Mouse (Mus musculus): ENCODE measurements around the gene Nr2c2. TPM values are rescaled to one million over a fixed set of nuclear protein-coding genes. Genes with fewer than 3 reads are reported as not detected.
"Not testable (repeated sequence)": the region's sequence is repeated elsewhere in the genome, so short reads cannot be mapped to it uniquely, and the experiment has no call there.

Gene Nr2c2
- polyA plus RNA-seq, 2 experiments = 3.9 to 5.9 TPM

GRCm38 (mm10) chr6:92080730-92081129, 10.5 kb upstream of the Nr2c2 start:
- Histone ChIP-seq H3K9ac (replicated peaks) (no peak overlapping the region), H3K4me2 (ENCODE audit: low read depth) (no peak overlapping the region), H3K27me3 (ENCODE audit: control insufficient read depth, insufficient read depth, low read length) (no peaks in the 10 kb centered on the region), H3K4me3 (ENCODE audit: insufficient read depth in 1 of 2, low read depth in 2 of 2, low read length in 2 of 2) (no peak overlapping the region), H3K9me3 (ENCODE audit: control insufficient read depth, low read length) (no peaks in the 10 kb centered on the region), H3K36me3 (replicated peaks; ENCODE audit: control insufficient read depth, insufficient read depth, low read depth) (no peaks in the 10 kb centered on the region), H3K4me1 (replicated peaks; ENCODE audit: control insufficient read depth in 2 of 2, insufficient read depth in 2 of 2, low read length in 1 of 2) (no peaks in the 10 kb centered on the region), H3K27ac (no peak overlapping the region)
- WGBS (ENCODE audit: insufficient replicate concordance) = 66% methylated on average over 2 of the region's 2 CpGs
- no peak for ATAC-seq (ENCODE audit: insufficient read depth)
- TF ChIP-seq EP300 (IDR thresholded peaks at IDR 0.05; ENCODE audit: low read depth) = no peak
- TF ChIP-seq CTCF (IDR thresholded peaks at IDR 0.05; ENCODE audit: low read depth) = no peak
- no peak for DNase-seq (ENCODE audit: low read depth in 3 of 3, low spot score in 3 of 3)

GRCm38 (mm10) chr6:92082756-92083155, 8.4 kb upstream of the Nr2c2 start:
- ATAC-seq (ENCODE audit: insufficient read depth) (no peak), DNase-seq (ENCODE audit: low read depth in 3 of 3, low spot score in 3 of 3) (no peak)
- Histone ChIP-seq H3K9ac (replicated peaks) (no peak overlapping the region), H3K27me3 (ENCODE audit: control insufficient read depth, insufficient read depth, low read length) (no peaks in the 10 kb centered on the region), H3K4me3 (ENCODE audit: insufficient read depth in 1 of 2, low read depth in 2 of 2, low read length in 2 of 2) (no peak overlapping the region), H3K4me1 (replicated peaks; ENCODE audit: control insufficient read depth in 2 of 2, insufficient read depth in 2 of 2, low read length in 1 of 2) (no peaks in the 10 kb centered on the region), H3K4me2 (ENCODE audit: low read depth) (no peak overlapping the region), H3K36me3 (replicated peaks; ENCODE audit: control insufficient read depth, insufficient read depth, low read depth) (no peaks in the 10 kb centered on the region), H3K27ac (no peak overlapping the region), H3K9me3 (ENCODE audit: control insufficient read depth, low read length) (no peaks in the 10 kb centered on the region)
- 59% methylated on average over 4 of the region's 4 CpGs for WGBS (ENCODE audit: insufficient replicate concordance)
- TF ChIP-seq CTCF (IDR thresholded peaks at IDR 0.05; ENCODE audit: low read depth) (no peak), EP300 (IDR thresholded peaks at IDR 0.05; ENCODE audit: low read depth) (no peak)

DNA sequence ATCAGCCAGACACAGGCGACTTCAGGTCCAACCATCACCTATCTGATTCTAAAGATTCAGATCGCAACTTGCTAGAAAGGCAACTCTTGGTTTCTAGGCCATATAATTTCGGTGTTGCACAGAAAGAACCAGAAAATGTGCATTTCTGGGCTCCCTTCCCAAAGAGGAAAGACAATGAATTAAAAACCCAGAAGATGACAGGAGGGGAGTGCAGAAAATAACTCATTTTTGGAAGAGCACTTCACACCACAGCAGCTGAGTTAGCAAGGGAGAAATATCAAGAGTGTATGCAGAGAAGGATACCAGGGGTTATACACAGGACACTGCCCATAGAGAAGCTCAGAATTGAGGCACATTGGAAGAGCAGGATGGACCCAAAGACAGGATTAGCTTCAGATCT, 6.3 kb upstream of the Nr2c2 start:
- Histone ChIP-seq H3K9ac (replicated peaks) (no peak overlapping the region), H3K27ac (no peak overlapping the region), H3K36me3 (replicated peaks; ENCODE audit: control insufficient read depth, insufficient read depth, low read depth) (no peaks in the 10 kb centered on the region), H3K27me3 (ENCODE audit: control insufficient read depth, insufficient read depth, low read length) (no peaks in the 10 kb centered on the region), H3K4me1 (replicated peaks; ENCODE audit: control insufficient read depth in 2 of 2, insufficient read depth in 2 of 2, low read length in 1 of 2) (no peaks in the 10 kb centered on the region; a peak in 1 of 4 replicates), H3K4me2 (ENCODE audit: low read depth) (no peak overlapping the region), H3K4me3 (ENCODE audit: insufficient read depth in 1 of 2, low read depth in 2 of 2, low read length in 2 of 2) (no peak overlapping the region), H3K9me3 (ENCODE audit: control insufficient read depth, low read length) (no peaks in the 10 kb centered on the region)
- DNase-seq (ENCODE audit: low read depth in 3 of 3, low spot score in 3 of 3) (no peak), ATAC-seq (ENCODE audit: insufficient read depth) (no peak)
- TF ChIP-seq CTCF (IDR thresholded peaks at IDR 0.05; ENCODE audit: low read depth) (no peak), EP300 (IDR thresholded peaks at IDR 0.05; ENCODE audit: low read depth) (no peak)
- WGBS (ENCODE audit: insufficient replicate concordance) = 52% methylated on average over 3 of the region's 3 CpGs

DNA sequence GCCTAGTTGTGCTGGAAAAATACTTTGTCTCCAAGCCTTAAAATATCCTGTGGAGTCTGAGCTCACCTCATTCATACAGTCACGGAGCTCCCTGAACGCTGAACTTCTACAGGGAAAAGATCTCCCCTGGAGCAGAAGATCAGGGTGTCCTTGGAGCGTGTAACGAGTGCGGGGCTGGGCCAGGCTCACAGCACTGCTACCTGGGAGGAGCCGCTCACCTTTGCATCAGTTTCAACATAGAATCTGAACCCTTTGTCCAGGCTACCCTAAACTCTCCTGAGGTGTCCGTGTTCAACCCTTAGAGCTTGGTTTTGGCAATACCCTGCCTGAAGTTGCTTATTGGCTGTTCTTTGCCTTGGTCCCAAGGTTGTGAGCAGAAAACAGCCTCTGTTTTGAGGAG, 2.0 kb upstream of the Nr2c2 start:
- ATAC-seq (ENCODE audit: insufficient read depth); H3K9ac ChIP-seq (replicated peaks); H3K36me3 ChIP-seq (replicated peaks; ENCODE audit: control insufficient read depth, insufficient read depth, low read depth); DNase-seq (ENCODE audit: low read depth in 3 of 3, low spot score in 3 of 3); H3K27ac ChIP-seq; H3K4me2 ChIP-seq (ENCODE audit: low read depth); H3K27me3 ChIP-seq (ENCODE audit: control insufficient read depth, insufficient read depth, low read length); H3K4me3 ChIP-seq (ENCODE audit: insufficient read depth in 1 of 2, low read depth in 2 of 2, low read length in 2 of 2); H3K9me3 ChIP-seq (ENCODE audit: control insufficient read depth, low read length): not testable (repeated sequence)
- H3K4me1 ChIP-seq (replicated peaks; ENCODE audit: control insufficient read depth in 2 of 2, insufficient read depth in 2 of 2, low read length in 1 of 2) = peaks cover 13 to 16% of the 10 kb centered on the region in 2 experiments
- WGBS (ENCODE audit: insufficient replicate concordance) = 78% methylated on average over 7 of the region's 7 CpGs

DNA sequence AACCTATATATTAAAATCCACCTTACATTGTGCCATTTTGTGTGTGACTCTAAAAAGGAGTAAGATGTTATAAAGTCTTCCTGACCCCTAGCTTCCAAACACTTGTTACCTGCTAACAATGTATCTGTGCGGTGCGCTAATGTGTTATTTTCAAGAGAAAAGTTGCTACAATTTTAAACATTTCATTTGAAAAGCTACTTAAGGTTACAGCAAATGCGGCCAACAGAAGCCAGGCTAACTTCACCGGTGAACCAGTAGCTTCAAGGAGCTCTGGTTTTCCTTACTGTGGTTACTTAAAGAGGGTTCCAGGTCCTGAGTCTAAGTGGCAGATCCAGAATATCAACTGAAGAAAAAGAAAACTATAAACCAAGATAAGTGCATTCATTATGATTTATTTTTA, 1.2 kb upstream of the Nr2c2 start:
- H3K36me3 ChIP-seq (replicated peaks; ENCODE audit: control insufficient read depth, insufficient read depth, low read depth) = no peaks in the 10 kb centered on the region
- ATAC-seq (ENCODE audit: insufficient read depth) (no peak), DNase-seq (ENCODE audit: low read depth in 3 of 3, low spot score in 3 of 3) (no peak)
- peak overlapping the region in 1 of 2 experiments; percentile 80; a peak in 1 of 4 replicates for H3K4me3 ChIP-seq (ENCODE audit: insufficient read depth in 1 of 2, low read depth in 2 of 2, low read length in 2 of 2)
- H3K27me3 ChIP-seq (ENCODE audit: control insufficient read depth, insufficient read depth, low read length) = no peaks in the 10 kb centered on the region
- peaks cover 21 to 23% of the 10 kb centered on the region in 2 experiments for H3K4me1 ChIP-seq (replicated peaks; ENCODE audit: control insufficient read depth in 2 of 2, insufficient read depth in 2 of 2, low read length in 1 of 2)
- WGBS (ENCODE audit: insufficient replicate concordance) = 91% methylated on average over 4 of the region's 4 CpGs
- TF ChIP-seq EP300 (IDR thresholded peaks at IDR 0.05; ENCODE audit: low read depth) (no peak), CTCF (IDR thresholded peaks at IDR 0.05; ENCODE audit: low read depth) (no peak)
- H3K9ac ChIP-seq (replicated peaks) = no peak overlapping the region
- no peaks in the 10 kb centered on the region for H3K9me3 ChIP-seq (ENCODE audit: control insufficient read depth, low read length)
- no peak overlapping the region for H3K27ac ChIP-seq
- peak overlapping the region; percentile 94 for H3K4me2 ChIP-seq (ENCODE audit: low read depth)
